Comparison of ENCODE assay signal across 8 mouse cellular contexts in the genomic region with DNA sequence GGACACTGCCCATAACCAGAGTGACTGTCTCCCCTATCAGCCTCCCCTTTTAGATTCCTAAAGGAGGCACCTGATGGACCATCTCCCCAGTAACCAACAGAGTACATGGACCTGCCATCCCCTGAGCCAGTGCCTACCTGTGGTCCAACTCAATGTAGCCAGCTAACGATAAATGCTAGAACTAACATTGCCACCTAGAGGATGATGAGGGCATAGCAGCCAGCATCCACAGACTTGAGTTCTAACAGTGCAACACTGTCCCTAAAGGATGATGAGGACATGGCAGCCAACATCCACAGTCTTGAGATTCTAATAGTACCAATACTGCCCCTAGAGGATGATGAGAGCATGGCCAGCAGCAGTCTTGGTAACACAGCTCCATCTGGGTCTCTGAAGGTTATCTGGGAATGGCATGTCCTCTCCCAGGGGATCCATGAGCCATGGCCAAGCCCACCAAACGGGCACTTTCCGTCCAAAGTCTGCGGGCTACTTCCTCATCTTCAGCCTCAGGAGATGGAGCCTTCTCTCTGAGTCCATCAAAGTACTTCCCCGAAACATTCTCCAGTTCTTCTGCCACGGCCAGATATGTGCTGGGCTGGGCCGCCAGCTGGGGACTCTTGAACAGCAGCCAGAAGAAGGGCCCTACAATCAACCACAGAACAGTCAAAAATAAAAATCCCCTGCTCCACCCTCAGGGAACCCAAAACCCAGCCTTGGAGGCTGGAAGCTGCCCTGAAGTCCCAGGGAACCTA. TPM values are rescaled to one million over a fixed set of nuclear protein-coding genes. Genes with fewer than 3 reads are reported as not detected.
DNase-seq lines count a peak whose midpoint lies in the region; ATAC-seq and TF ChIP-seq lines count a peak whose summit lies in the region.

No protein-coding gene starts in this region.

- peaks cover 19% of the 10 kb centered on the region for H3K4me1 ChIP-seq in G1E (ENCODE audit: insufficient read depth, low read depth, low read length)
- no peaks in the 10 kb centered on the region for H3K4me1 ChIP-seq in forebrain, embryonic 16.5 days (replicated peaks; ENCODE audit: control insufficient read depth, insufficient read depth, low read length)
- H3K4me1 ChIP-seq in liver, postnatal 0 days (ENCODE audit: insufficient read depth), result no peaks in the 10 kb centered on the region

- TF ChIP-seq EP300 in liver, postnatal 0 days (IDR thresholded peaks at IDR 0.05; ENCODE audit: low read depth), result 0 out of 2 replicates have a peak, but pooled peaks have one; percentile 17

- peaks cover 85% of the 10 kb centered on the region for H3K36me3 ChIP-seq in G1E (replicated peaks)
- peaks cover 30% of the 10 kb centered on the region for H3K36me3 ChIP-seq in forebrain, embryonic 16.5 days (ENCODE audit: control insufficient read depth, insufficient read depth)
- peaks cover 16% of the 10 kb centered on the region for H3K36me3 ChIP-seq in liver, postnatal 0 days (replicated peaks; ENCODE audit: insufficient read depth, low read length)

- ATAC-seq in G1E (ENCODE audit: extremely low read depth, insufficient number of reproducible peaks, low FRiP score, poor library complexity, severe bottlenecking), result peak; percentile 88
- ATAC-seq in forebrain, embryonic 16.5 days, result peak; percentile 94
- peak; percentile 97 for ATAC-seq in liver, postnatal 0 days
- peak; percentile 98 for ATAC-seq in neutrophil, adult 5-6 weeks (ENCODE audit: extremely low read depth, insufficient number of reproducible peaks, low FRiP score, poor library complexity, severe bottlenecking)

- 0 out of 2 replicates have a peak, but pooled peaks cover 2% of the 10 kb centered on the region for H3K9me3 ChIP-seq in G1E (replicated peaks)
- no peaks in the 10 kb centered on the region for H3K9me3 ChIP-seq in forebrain, embryonic 16.5 days (ENCODE audit: control insufficient read depth, low read length)
- H3K9me3 ChIP-seq in liver, postnatal 0 days (ENCODE audit: low read length), result no peaks in the 10 kb centered on the region

- WGBS in forebrain, embryonic 16.5 days, result 77% methylated on average over 7 of the region's 7 CpGs
- WGBS in liver, postnatal 0 days (ENCODE audit: insufficient replicate concordance), result 45% methylated on average over 7 of the region's 7 CpGs

- no peak overlapping the region for H3K4me3 ChIP-seq in G1E (ENCODE audit: low read depth, low read length)
- H3K4me3 ChIP-seq in forebrain, embryonic 16.5 days (replicated peaks; ENCODE audit: low read length), result no peak overlapping the region
- H3K4me3 ChIP-seq in liver, postnatal 0 days (ENCODE audit: low read depth, low read length), result no peak overlapping the region

- no peak overlapping the region for H3K9ac ChIP-seq in forebrain, embryonic 16.5 days (replicated peaks; ENCODE audit: low read depth, low read length)
- no peak overlapping the region for H3K9ac ChIP-seq in liver, postnatal 0 days (replicated peaks)

- intact Hi-C loops in heart, postnatal 25 days (cut with DNase I), result loop anchor here (2.0 kb wide), 3 partner anchors 131 to 325 kb away; no protein-coding TSS in a partner anchor

- no peak overlapping the region for H3K27ac ChIP-seq in forebrain, embryonic 16.5 days (ENCODE audit: low read length)
- H3K27ac ChIP-seq in liver, postnatal 0 days (ENCODE audit: low read depth), result no peak overlapping the region

- no peak overlapping the region for H3K4me2 ChIP-seq in forebrain, embryonic 16.5 days (ENCODE audit: low read length)
- H3K4me2 ChIP-seq in liver, postnatal 0 days (ENCODE audit: low read depth, low read length), result no peak overlapping the region

- no peaks in the 10 kb centered on the region for H3K27me3 ChIP-seq in G1E (ENCODE audit: insufficient read depth, low read length)
- no peaks in the 10 kb centered on the region for H3K27me3 ChIP-seq in forebrain, embryonic 16.5 days (replicated peaks; ENCODE audit: control insufficient read depth, insufficient read depth, low read length)
- H3K27me3 ChIP-seq in liver, postnatal 0 days (ENCODE audit: insufficient read depth, low read length), result no peaks in the 10 kb centered on the region

- TF ChIP-seq CTCF in G1E (IDR thresholded peaks at IDR 0.05; ENCODE audit: low read depth, low read length), result peak; percentile 100
- TF ChIP-seq CTCF in liver, postnatal 0 days (IDR thresholded peaks at IDR 0.05; ENCODE audit: low read depth), result peak; percentile 100

- DNase-seq in G1E (ENCODE audit: low spot score), result peak; percentile 57
- DNase-seq in cerebellum, adult 18-20 months, result peak; percentile 86 to 91
- DNase-seq in heart, postnatal 25 days (ENCODE audit: low spot score), result peak; percentile 72
- peak; percentile 97 for DNase-seq in layer of hippocampus, adult 11-12 months (ENCODE audit: low spot score)
- peak; percentile 89 for DNase-seq in liver, postnatal 0 days
- peak; percentile 77 for DNase-seq in testis, postnatal 14 days (ENCODE audit: low spot score)

RNA-seq across cellular contexts. Expression of gene Rdh13, which starts 18.1 kb away (rescaled TPM):
- 9.0 and 12.3 TPM in 2 replicates for total RNA-seq in G1E (2014; fragmentation: Nextera tagmentation)
- 14.3 and 16.7 TPM in 2 replicates for total RNA-seq in G1E (2017)
- polyA plus RNA-seq in G1E (2012), result 5.2 and 5.4 TPM in 2 replicates
- polyA plus RNA-seq in forebrain, embryonic 16.5 days (2015; fragmentation: Nextera tagmentation; extraction: Ambion mirVana), result 37.6 and 43.6 TPM in 2 replicates
- total RNA-seq in heart, postnatal 25 days (2021), result 10 to 100 TPM; 31.4 to 35.8 TPM
- polyA plus RNA-seq in liver, postnatal 0 days (2015; fragmentation: Nextera tagmentation; extraction: Ambion mirVana), result 7.0 and 7.8 TPM in 2 replicates
- total RNA-seq in neutrophil, adult 5-6 weeks (2017), result 7.6 and 10.8 TPM in 2 replicates

RNA-seq across cellular contexts. Expression of gene Gp6, which starts 29.8 kb away (rescaled TPM):
- 3.1 and 11.8 TPM in 2 replicates for total RNA-seq in G1E (2014; fragmentation: Nextera tagmentation)
- total RNA-seq in G1E (2017), result 0.29 and 0.44 TPM in 2 replicates
- 0.05 and 0.11 TPM in 2 replicates for polyA plus RNA-seq in G1E (2012)
- polyA plus RNA-seq in forebrain, embryonic 16.5 days (2015; fragmentation: Nextera tagmentation; extraction: Ambion mirVana), result 0.08 TPM in 1 of 2 replicates, not detected in the other
- under 1 TPM; 0.16 to 0.34 TPM for total RNA-seq in heart, postnatal 25 days (2021)
- polyA plus RNA-seq in liver, postnatal 0 days (2015; fragmentation: Nextera tagmentation; extraction: Ambion mirVana), result 2.7 and 3.4 TPM in 2 replicates
- 3.3 and 4.8 TPM in 2 replicates for total RNA-seq in neutrophil, adult 5-6 weeks (2017)

RNA-seq across cellular contexts. Expression of gene Eps8l1, which starts 33.1 kb away (rescaled TPM):
- total RNA-seq in G1E (2014; fragmentation: Nextera tagmentation) (not detected in 2 replicates), G1E (2017) (0.11 TPM in 1 of 2 replicates, not detected in the other)
- polyA plus RNA-seq in G1E (2012), result not detected in 2 replicates
- 10.1 and 10.9 TPM in 2 replicates for polyA plus RNA-seq in forebrain, embryonic 16.5 days (2015; fragmentation: Nextera tagmentation; extraction: Ambion mirVana)
- total RNA-seq in heart, postnatal 25 days (2021), result 1 to 10 TPM; 2.3 to 3.6 TPM
- 0.37 and 0.97 TPM in 2 replicates for polyA plus RNA-seq in liver, postnatal 0 days (2015; fragmentation: Nextera tagmentation; extraction: Ambion mirVana)
- total RNA-seq in neutrophil, adult 5-6 weeks (2017), result 58.8 and 64.3 TPM in 2 replicates

Comparison
In these comparisons a context has a peak if more than half of its experiments do, and no peak if none do; other contexts are left out.
1. RNA of gene Eps8l1, which starts 33.1 kb away (total RNA-seq): 58.8 to 64.3 TPM in neutrophil, adult 5-6 weeks; 2.3 to 3.6 TPM in heart, postnatal 25 days and 0.11 TPM in G1E; every median in the first group is over 10 times any median in the second.
2. Peak in every context shown above with its lines, with median percentiles within 50 percentile points of each other: ATAC-seq and DNase-seq.